Mouse (Mus musculus) G1E (cell line): ENCODE measurements around the gene Epop. TPM values are rescaled to one million over a fixed set of nuclear protein-coding genes. Genes with fewer than 3 reads are reported as not detected.

Source experiments
- ATAC-seq: 2 replicates; pipeline ENCODE4 v1.8.0; 2016; ENCODE audit warnings: mild to moderate bottlenecking; ENCODE audit not compliant: insufficient number of reproducible peaks, poor library complexity, low FRiP score, severe bottlenecking; ENCODE audit errors: extremely low read depth
- DNase-seq: peaks from one replicate; pipeline ENCODE4 v3.0.0; 2012; ENCODE audit warnings: low spot score
- H3K27me3 ChIP-seq: 2 replicates; pipeline ENCODE4 v1.6.1; 2012; ENCODE audit warnings: mild to moderate bottlenecking, low read length, inconsistent platforms; ENCODE audit not compliant: insufficient read depth
- H3K36me3 ChIP-seq: replicated peaks from 2 replicates; pipeline ENCODE3; 2012; ENCODE audit warnings: mild to moderate bottlenecking, inconsistent platforms
- H3K4me1 ChIP-seq: 2 replicates; pipeline ENCODE4 v1.6.1; 2012; ENCODE audit warnings: low read depth, low read length, inconsistent platforms, mixed read lengths; ENCODE audit not compliant: insufficient read depth
- H3K4me3 ChIP-seq: 2 replicates; pipeline ENCODE4 v1.5.1; 2012; ENCODE audit warnings: low read depth, mild to moderate bottlenecking, inconsistent platforms, low read length, moderate library complexity, mixed read lengths
- H3K9me3 ChIP-seq: replicated peaks from 2 replicates; pipeline ENCODE4 v1.6.1; 2012; ENCODE audit warnings: inconsistent platforms
- CTCF ChIP-seq: IDR thresholded peaks from 2 replicates; pipeline ENCODE4 v1.5.1; 2012; ENCODE audit warnings: low read depth, low read length, inconsistent platforms, mixed read lengths
- GATA1 ChIP-seq: IDR thresholded peaks from 2 replicates; pipeline ENCODE4 v1.6.1; 2012; ENCODE audit warnings: borderline replicate concordance, low read length, inconsistent platforms, mixed read lengths
- GATA2 ChIP-seq: IDR thresholded peaks from 2 replicates; pipeline ENCODE4 v1.6.1; 2012; ENCODE audit warnings: low read depth, low read length, inconsistent platforms, borderline replicate concordance
- POLR2AphosphoS5 ChIP-seq: IDR thresholded peaks from 2 replicates; pipeline ENCODE4 v1.6.1; 2012; ENCODE audit warnings: low read depth, low read length, inconsistent platforms; ENCODE audit not compliant: insufficient replicate concordance
- TAL1 ChIP-seq: conservative IDR thresholded peaks from 2 replicates; pipeline ENCODE4 v1.6.1; 2012; ENCODE audit warnings: low read depth, low read length, inconsistent platforms, mixed read lengths
- polyA plus RNA-seq: library from polyadenylated mRNA; stranded (reverse); fragments of >175 nt; gene quantifications from 2 replicates; pipeline ENCODE4 v1.2.3, GENCODE M21; 2012
- total RNA-seq, 2 experiments: library from RNA; stranded (forward) in 1 of 2; stranded (reverse) in 1 of 2; fragments of 200-1000 nt in 1 of 2; fragments of >200 nt in 1 of 2; fragmentation: Nextera tagmentation in 1 of 2; gene quantifications; 2 replicates each; pipeline ENCODE4 v1.2.3; 2014 to 2017

The Epop gene
- total and polyA plus RNA-seq, 3 experiments: 2.6 to 60.9 (median 2.7) TPM

DNA sequence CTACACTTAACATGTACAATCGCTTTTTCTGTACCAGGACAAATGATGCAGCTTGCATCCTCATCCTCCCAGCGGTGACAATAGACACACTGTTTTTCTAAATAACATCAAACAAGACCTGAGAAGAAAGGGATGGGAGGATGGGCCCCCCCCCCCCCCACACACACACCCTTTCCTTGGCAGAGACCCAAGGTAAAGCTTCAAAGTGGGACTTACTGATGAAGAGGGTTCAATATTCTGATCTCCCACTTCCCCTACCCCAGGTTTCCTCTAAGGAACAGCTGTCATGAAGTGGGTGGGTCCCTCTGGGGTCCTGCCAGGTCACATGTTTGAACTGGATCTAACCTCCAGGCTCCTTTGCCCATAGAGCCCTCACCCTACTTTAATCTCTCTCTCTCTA, 1.5 kb upstream of the Epop start:
- ATAC-seq: no peak
- no peak for DNase-seq
- H3K36me3 ChIP-seq: peaks cover 11% of the 10 kb centered on the region
- no peak overlapping the region for H3K4me3 ChIP-seq
- TF ChIP-seq POLR2AphosphoS5 (no peak), GATA1 (no peak), CTCF (no peak), GATA2 (no peak), TAL1 (no peak)
- peaks cover 45% of the 10 kb centered on the region for H3K27me3 ChIP-seq
- H3K4me1 ChIP-seq: peaks cover 27% of the 10 kb centered on the region
- peaks cover 25% of the 10 kb centered on the region for H3K9me3 ChIP-seq

GRCm38 (mm10) chr11:97628568-97629518, 659 bp downstream of the Epop start:
- Histone ChIP-seq H3K27me3 (peaks cover 39% of the 10 kb centered on the region), H3K9me3 (peaks cover 25% of the 10 kb centered on the region), H3K4me1 (peaks cover 41% of the 10 kb centered on the region), H3K36me3 (peaks cover 14% of the 10 kb centered on the region), H3K4me3 (peak overlapping the region; percentile 70)
- no peak for ATAC-seq
- no peak for TF ChIP-seq CTCF
- peak; percentile 23 for DNase-seq

GRCm38 (mm10) chr11:97628303-97628567, 1.3 kb downstream of the Epop start:
- peaks cover 39% of the 10 kb centered on the region for H3K27me3 ChIP-seq
- TF ChIP-seq POLR2AphosphoS5 (no peak), GATA1 (no peak)
- peaks cover 41% of the 10 kb centered on the region for H3K4me1 ChIP-seq
- ATAC-seq: no peak
- peaks cover 25% of the 10 kb centered on the region for H3K9me3 ChIP-seq
- peaks cover 19% of the 10 kb centered on the region for H3K36me3 ChIP-seq
- no peak overlapping the region; the same call in 1 of the 2 replicates for H3K4me3 ChIP-seq
- DNase-seq: no peak

DNA sequence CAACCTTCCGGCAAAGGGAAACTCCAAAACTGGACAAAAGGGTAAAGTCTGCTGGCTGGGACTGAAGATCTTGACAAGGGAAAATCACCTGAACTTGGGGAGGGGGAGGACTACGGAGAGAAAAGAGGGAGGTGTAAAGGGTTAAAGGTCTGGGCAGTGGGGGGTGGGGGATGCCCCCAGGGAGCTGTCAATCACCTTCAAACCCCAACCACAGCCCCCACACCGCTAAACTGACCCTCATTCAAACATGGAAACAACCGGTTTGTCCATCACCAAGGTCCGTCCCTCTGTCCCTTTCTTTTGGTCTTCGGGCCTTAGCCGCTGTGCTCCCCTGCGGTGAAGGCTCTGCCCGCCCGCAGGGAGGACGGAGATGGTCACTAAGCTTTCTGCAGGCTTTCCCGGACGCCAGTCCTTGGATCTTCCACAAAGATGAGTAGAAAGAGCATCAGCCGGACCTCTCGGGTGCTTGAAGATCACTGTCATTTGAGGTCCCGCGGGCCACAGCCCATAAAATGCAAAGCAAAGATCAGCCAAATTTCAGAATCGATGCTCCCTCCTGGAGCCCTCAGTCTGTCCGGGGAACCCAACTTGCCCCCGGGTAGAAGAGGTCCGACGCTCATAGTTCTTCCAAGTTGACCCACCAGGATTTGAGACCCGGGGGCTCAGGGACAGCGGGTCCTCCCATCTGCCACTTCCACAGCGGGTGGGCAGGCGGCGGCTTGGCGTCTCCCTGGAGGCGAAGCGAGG, 1.8 kb downstream of the Epop start:
- no peak overlapping the region; the same call in 1 of the 2 replicates for H3K4me3 ChIP-seq

DNA sequence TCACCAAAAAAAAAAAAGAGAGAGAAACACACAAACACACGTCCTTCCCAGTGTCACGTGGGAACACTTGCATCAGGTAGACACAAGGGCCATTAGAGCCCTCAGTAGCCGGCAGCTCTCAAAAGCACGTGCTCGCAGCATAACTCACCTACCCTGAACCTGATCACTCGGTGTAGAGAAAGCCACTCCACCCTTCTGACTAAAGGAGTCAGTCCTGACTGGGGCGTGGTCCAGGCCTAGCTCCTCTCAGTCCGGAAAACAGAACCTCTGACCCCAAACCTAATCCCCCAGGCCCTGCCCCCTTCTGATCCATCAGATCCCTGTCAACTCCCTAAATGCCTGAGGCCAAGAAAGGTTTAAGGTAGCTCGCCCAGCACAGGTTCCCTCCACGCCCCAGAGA, 2.7 kb downstream of the Epop start:
- peaks cover 37% of the 10 kb centered on the region for H3K4me1 ChIP-seq
- ATAC-seq (no peak), DNase-seq (no peak)
- TF ChIP-seq POLR2AphosphoS5 (no peak), GATA1 (no peak), TAL1 (no peak), GATA2 (no peak), CTCF (no peak)
- peaks cover 39% of the 10 kb centered on the region for H3K27me3 ChIP-seq
- H3K9me3 ChIP-seq: peaks cover 25% of the 10 kb centered on the region
- H3K36me3 ChIP-seq: peaks cover 32% of the 10 kb centered on the region
- no peak overlapping the region for H3K4me3 ChIP-seq

More for the DNA sequence above, 1.8 kb downstream of the Epop start:
- Histone ChIP-seq H3K36me3 (peaks cover 23% of the 10 kb centered on the region), H3K27me3 (peaks cover 39% of the 10 kb centered on the region), H3K9me3 (peaks cover 25% of the 10 kb centered on the region), H3K4me1 (peaks cover 41% of the 10 kb centered on the region)
- no peak for DNase-seq
- ATAC-seq: no peak
- TF ChIP-seq GATA2: no peak
- TF ChIP-seq GATA1: no peak
- no peak for TF ChIP-seq POLR2AphosphoS5
- no peak for TF ChIP-seq TAL1
- no peak for TF ChIP-seq CTCF

- peaks cover 36% of the 10 kb centered on the region for H3K4me1 ChIP-seq
- no peak for DNase-seq
- peaks cover 39% of the 10 kb centered on the region for H3K27me3 ChIP-seq
- H3K9me3 ChIP-seq: peaks cover 25% of the 10 kb centered on the region
- H3K4me3 ChIP-seq: no peak overlapping the region
- H3K36me3 ChIP-seq: peaks cover 34% of the 10 kb centered on the region
- TF ChIP-seq GATA1 (no peak), TAL1 (no peak), CTCF (no peak), GATA2 (no peak), POLR2AphosphoS5 (no peak)
- no peak for ATAC-seq
Measured at GRCm38 (mm10) chr11:97626431-97626830, 3.1 kb downstream of the Epop start.
